Mouse (Mus musculus) neural tube, embryonic 12.5 days (tissue): ENCODE measurements around the gene Erbb2. TPM values are rescaled to one million over a fixed set of nuclear protein-coding genes. Genes with fewer than 3 reads are reported as not detected.
A peak's percentile ranks its signal among the peaks of the same experiment; 100 is the strongest.

ENCODE experiments used
- ATAC-seq: fragments of 200-750 bp; cut with Nextera tagmentation; 2 replicates; pipeline ENCODE4 v1.8.0; 2017; ENCODE audit warnings: low read depth, mild to moderate bottlenecking, moderate TSS enrichment, moderate library complexity; ENCODE audit not compliant: low FRiP score
- H3K27ac ChIP-seq: fragments of 300-500 bp; sonication (generic); 2 replicates; pipeline ENCODE4 v1.5.1; 2016
- H3K27me3 ChIP-seq: fragments of 300-500 bp; sonication (generic); replicated peaks from 2 replicates; pipeline ENCODE4 v1.6.1; 2016; ENCODE audit warnings: mild to moderate bottlenecking
- H3K36me3 ChIP-seq: fragments of 300-500 bp; sonication (generic); 2 replicates; pipeline ENCODE4 v1.6.1; 2016; ENCODE audit warnings: mild to moderate bottlenecking
- H3K4me1 ChIP-seq: fragments of 300-500 bp; sonication (generic); 2 replicates; pipeline ENCODE4 v1.6.1; 2016
- H3K4me2 ChIP-seq: fragments of 300-500 bp; sonication (generic); replicated peaks from 2 replicates; pipeline ENCODE4 v1.6.1; 2016; ENCODE audit warnings: mild to moderate bottlenecking
- H3K4me3 ChIP-seq: fragments of 300-500 bp; sonication (generic); 2 replicates; pipeline ENCODE4 v1.5.1; 2016
- H3K9ac ChIP-seq: fragments of 300-500 bp; sonication (generic); 2 replicates; pipeline ENCODE4 v1.6.1; 2016; ENCODE audit warnings: mild to moderate bottlenecking
- H3K9me3 ChIP-seq: fragments of 300-500 bp; sonication (generic); 2 replicates; pipeline ENCODE4 v1.6.1; 2016; ENCODE audit warnings: mild to moderate bottlenecking
- WGBS: fragments of 180-500 bp; shearing (Covaris S2); methylation state at CpG from one replicate; pipeline ENCODE4 v1.1.7; 2016; 5-methylcytosine and 5-hydroxymethylcytosine counted together
- polyA plus RNA-seq: library from polyadenylated mRNA; unstranded; fragments of >200 nt; fragmentation: Nextera tagmentation; extraction: Ambion mirVana; gene quantifications from 2 replicates; pipeline ENCODE4 v1.2.1, GENCODE M21; 2016

The Erbb2 gene
- polyA plus RNA-seq, 1 experiment from 2014 or later = 17.5 TPM

- no peak for ATAC-seq
- Histone ChIP-seq H3K36me3 (no peaks in the 10 kb centered on the region), H3K27me3 (peaks cover 35% of the 10 kb centered on the region), H3K27ac (no peak overlapping the region), H3K4me1 (peaks cover 3% of the 10 kb centered on the region; the same call in 1 of the 2 replicates), H3K9ac (no peak overlapping the region), H3K9me3 (no peaks in the 10 kb centered on the region), H3K4me3 (no peak overlapping the region), H3K4me2 (no peak overlapping the region)
- 90% methylated on average over 20 of the region's 20 CpGs for WGBS
Measured at GRCm38 (mm10) chr11:98449921-98450771, 37.9 kb downstream of the Erbb2 start.

DNA sequence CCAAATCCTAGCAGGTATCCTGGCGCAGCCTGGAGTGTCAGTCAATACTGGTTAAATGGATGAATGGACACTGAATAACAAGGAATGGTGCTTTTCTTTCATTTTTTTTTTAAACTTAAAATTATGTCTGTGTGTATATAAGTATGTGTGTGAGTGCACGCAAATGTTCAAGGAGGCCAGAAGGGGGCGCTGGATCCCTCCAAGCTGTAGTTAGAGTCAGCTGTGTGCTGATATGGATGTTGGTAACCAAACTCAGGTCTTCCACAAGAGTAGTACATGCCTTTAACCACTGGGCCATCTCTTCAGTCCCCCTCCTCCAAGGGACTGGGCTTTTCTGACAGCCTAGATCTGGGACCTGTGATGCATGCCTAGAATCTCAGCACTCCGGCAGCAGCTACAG, 43.2 kb downstream of the Erbb2 start:
- Histone ChIP-seq H3K4me3 (no peak overlapping the region), H3K4me2 (no peak overlapping the region), H3K27ac (no peak overlapping the region), H3K27me3 (peaks cover 28% of the 10 kb centered on the region), H3K4me1 (peaks cover 7% of the 10 kb centered on the region), H3K9me3 (no peaks in the 10 kb centered on the region), H3K36me3 (no peaks in the 10 kb centered on the region), H3K9ac (no peak overlapping the region)
- 87% methylated on average over 4 of the region's 4 CpGs for WGBS
- no peak for ATAC-seq

DNA sequence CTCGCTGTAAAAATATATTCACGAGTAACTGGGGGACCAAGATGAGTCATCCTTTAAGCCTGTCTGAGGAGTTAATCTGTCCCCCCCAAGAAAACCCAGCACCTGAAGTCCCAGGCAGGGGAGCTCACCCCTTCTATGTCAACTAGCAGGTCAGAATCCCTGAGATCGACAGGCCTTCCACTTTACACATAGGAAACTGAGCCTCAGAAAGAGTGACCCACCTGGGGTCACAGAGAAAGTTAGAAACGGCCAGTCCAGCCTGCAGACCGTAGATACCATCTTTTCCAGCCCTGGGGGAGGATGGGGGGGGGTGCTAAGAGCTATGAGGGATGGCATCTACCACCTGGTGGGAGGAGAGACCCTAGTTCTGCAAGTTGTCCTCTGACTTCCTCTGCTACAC, 44.3 kb downstream of the Erbb2 start:
- no peak overlapping the region for H3K4me2 ChIP-seq
- H3K4me3 ChIP-seq = no peak overlapping the region
- H3K27me3 ChIP-seq = peaks cover 37% of the 10 kb centered on the region
- H3K27ac ChIP-seq = no peak overlapping the region
- H3K9me3 ChIP-seq = no peaks in the 10 kb centered on the region
- WGBS = 73% methylated on average over 5 of the region's 5 CpGs
- no peak for ATAC-seq
- H3K4me1 ChIP-seq = peaks cover 7% of the 10 kb centered on the region
- H3K9ac ChIP-seq = no peak overlapping the region
- H3K36me3 ChIP-seq = no peaks in the 10 kb centered on the region

DNA sequence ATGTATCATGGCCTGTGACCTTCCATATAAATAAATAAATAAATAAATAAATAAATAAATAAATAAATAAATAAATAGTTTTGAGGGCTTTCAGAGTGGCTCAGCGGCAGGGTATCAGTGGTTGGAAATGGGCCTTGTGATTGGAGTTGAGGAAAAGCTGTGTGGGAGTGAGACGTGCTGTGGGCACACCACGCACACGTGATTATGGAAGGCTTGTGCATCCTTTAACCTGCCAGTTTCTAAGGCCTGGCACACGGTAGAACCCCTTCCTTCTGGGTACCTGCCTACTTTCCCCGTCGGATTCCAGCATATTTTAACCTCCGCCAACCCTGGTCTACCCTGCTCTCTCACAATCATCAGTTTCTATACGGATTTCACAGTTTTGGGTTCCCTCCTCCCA, 44.7 kb downstream of the Erbb2 start:
- H3K27ac ChIP-seq = no peak overlapping the region

GRCm38 (mm10) chr11:98457367-98458120, 45.3 kb downstream of the Erbb2 start:
- Histone ChIP-seq H3K9ac (peak overlapping the region; percentile 54), H3K4me2 (peak overlapping the region; percentile 81), H3K9me3 (no peaks in the 10 kb centered on the region), H3K27ac (no peak overlapping the region), H3K27me3 (peaks cover 39% of the 10 kb centered on the region), H3K4me3 (peak overlapping the region; percentile 50), H3K4me1 (peaks cover 7% of the 10 kb centered on the region), H3K36me3 (no peaks in the 10 kb centered on the region)
- WGBS = under 1% methylated on average over 50 of the region's 64 CpGs
- peak; percentile 83 for ATAC-seq

More for the DNA sequence above, 44.7 kb downstream of the Erbb2 start:
- Histone ChIP-seq H3K36me3 (no peaks in the 10 kb centered on the region), H3K27me3 (peaks cover 39% of the 10 kb centered on the region), H3K4me1 (peaks cover 7% of the 10 kb centered on the region), H3K9ac (peak overlapping the region; percentile 54; the same call in 1 of the 2 replicates), H3K9me3 (no peaks in the 10 kb centered on the region), H3K4me3 (peak overlapping the region; percentile 50), H3K4me2 (peak overlapping the region; percentile 81)
- WGBS = 30% methylated on average over 9 of the region's 9 CpGs
- peak; percentile 25; the same call in 1 of the 2 replicates for ATAC-seq

GRCm38 (mm10) chr11:98458121-98458990, 46.1 kb downstream of the Erbb2 start:
- peak overlapping the region; percentile 50 for H3K4me3 ChIP-seq
- H3K9me3 ChIP-seq = no peaks in the 10 kb centered on the region
- peak overlapping the region; percentile 54 for H3K9ac ChIP-seq
- H3K27me3 ChIP-seq = peaks cover 39% of the 10 kb centered on the region
- peak; percentile 42; the same call in 1 of the 2 replicates for ATAC-seq
- no peak overlapping the region for H3K27ac ChIP-seq
- WGBS = 4% methylated on average over 29 of the region's 30 CpGs
- H3K36me3 ChIP-seq = no peaks in the 10 kb centered on the region
- H3K4me1 ChIP-seq = peaks cover 7% of the 10 kb centered on the region
- peak overlapping the region; percentile 81 for H3K4me2 ChIP-seq

DNA sequence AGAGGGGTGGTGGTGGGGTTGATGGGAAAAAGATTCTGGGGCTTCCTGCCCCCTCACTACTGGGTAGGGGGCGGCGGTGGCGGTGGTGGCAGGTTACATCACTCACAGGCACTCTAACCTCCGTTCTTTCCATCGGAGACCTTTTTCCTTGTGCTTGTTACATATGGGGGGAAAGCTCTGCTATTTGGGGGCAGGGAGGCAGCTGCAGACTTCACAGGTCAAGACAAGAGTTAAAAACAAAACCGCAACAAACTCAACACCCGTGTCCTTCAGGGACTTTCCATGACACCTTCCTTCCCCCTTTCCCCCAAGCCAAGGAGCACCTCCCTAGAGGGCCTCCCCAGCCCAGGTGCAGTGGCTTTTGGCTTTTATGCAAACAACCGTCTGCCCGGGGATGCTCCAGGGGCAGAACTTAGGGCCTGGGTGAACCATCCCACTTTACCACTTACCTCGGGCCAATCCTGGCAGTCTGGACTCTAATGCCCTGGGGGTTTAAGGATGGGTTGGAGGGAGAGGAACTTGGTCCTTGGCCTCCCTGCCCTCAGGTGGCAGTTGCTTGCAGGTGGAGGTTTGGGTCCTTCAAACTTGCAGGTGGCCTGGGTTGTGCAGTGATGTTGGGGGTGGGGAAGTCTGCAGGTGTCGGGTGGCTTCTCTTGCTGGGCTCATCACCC, 46.9 kb downstream of the Erbb2 start:
- Histone ChIP-seq H3K36me3 (no peaks in the 10 kb centered on the region), H3K27ac (no peak overlapping the region), H3K9ac (no peak overlapping the region), H3K4me1 (peaks cover 7% of the 10 kb centered on the region), H3K4me3 (no peak overlapping the region), H3K27me3 (peaks cover 39% of the 10 kb centered on the region), H3K9me3 (no peaks in the 10 kb centered on the region), H3K4me2 (no peak overlapping the region)
- 20% methylated on average over 11 of the region's 11 CpGs for WGBS
- ATAC-seq = no peak

DNA sequence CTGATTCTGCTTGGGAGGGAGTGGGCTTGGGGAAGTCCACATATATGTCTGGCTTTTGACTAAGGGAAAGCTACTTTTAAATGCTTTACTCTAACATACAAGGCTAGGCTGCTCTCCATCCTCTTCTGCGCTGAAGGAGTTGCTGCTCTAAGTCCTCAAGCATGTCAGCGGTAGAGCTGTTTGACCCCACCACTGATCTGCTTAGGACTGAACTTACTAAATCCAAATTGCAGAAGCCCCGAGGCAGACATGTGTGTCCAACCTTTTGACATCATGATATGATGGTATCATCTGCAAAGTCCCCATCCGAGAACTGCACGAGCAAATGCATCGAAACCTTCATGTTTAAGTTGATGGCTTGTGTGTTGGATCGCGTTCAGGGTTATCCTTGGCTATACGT, 47.6 kb downstream of the Erbb2 start:
- H3K4me3 ChIP-seq = no peak overlapping the region
- H3K27me3 ChIP-seq = peaks cover 39% of the 10 kb centered on the region
- H3K4me1 ChIP-seq = peaks cover 7% of the 10 kb centered on the region

DNA sequence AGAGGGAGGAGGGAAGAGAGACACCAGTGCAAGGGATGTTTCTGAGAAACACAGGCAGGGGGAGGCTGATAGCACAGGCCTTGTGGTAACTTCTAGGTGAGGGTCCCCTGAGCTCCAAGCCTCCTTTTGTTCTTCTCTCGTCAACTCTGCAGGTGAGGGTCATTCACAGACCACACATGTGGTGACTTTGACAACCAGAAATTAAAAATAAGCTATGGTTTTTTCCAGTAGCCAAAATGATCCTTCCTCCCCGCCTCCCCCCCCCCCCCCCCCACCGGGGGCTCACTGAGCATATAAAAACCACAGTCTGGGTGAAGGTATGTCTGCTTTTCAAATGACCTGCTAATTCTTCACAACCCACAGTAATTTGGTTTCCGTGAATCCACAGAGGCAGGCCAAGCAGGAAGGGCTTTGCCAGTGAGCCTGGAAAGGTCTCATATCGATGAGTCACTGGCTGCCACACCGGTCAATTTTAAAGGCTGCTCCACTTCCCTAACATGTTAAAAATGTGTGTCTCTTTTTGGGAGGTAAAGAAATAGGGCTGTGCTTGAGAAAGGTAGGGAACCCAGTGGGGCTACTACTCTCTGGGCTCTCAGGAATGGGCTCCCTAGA, 48.9 kb downstream of the Erbb2 start:
- ATAC-seq = no peak
- Histone ChIP-seq H3K27me3 (peaks cover 39% of the 10 kb centered on the region), H3K4me2 (no peak overlapping the region), H3K4me3 (no peak overlapping the region), H3K27ac (no peak overlapping the region), H3K4me1 (peaks cover 7% of the 10 kb centered on the region), H3K36me3 (no peaks in the 10 kb centered on the region), H3K9me3 (no peaks in the 10 kb centered on the region), H3K9ac (no peak overlapping the region)
- WGBS = 51% methylated on average over 6 of the region's 6 CpGs

More for the DNA sequence above, 47.6 kb downstream of the Erbb2 start:
- no peaks in the 10 kb centered on the region for H3K36me3 ChIP-seq
- no peak overlapping the region for H3K27ac ChIP-seq
- no peak for ATAC-seq
- H3K9ac ChIP-seq = no peak overlapping the region
- no peak overlapping the region for H3K4me2 ChIP-seq
- WGBS = 84% methylated on average over 9 of the region's 9 CpGs
- no peaks in the 10 kb centered on the region for H3K9me3 ChIP-seq

DNA sequence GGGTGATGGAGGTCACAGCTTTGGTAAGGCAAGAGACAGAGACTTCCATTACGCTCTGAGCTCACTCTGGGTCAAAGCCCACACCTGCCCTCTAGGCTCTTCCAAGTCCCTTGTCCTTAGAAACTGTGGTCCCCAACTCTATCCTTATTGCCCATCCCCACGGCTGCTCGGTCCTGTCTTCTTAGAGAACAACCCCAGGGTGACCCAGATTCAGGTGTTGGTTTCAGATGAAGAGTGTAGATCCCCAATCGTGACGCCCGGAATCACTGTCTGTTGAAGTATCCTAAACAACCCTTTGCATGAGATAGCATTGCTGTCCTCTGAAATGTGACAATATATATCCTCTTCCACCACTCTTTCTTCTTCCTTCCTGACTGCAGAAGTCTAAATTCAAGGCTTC, 50.0 kb downstream of the Erbb2 start:
- H3K27ac ChIP-seq = no peak overlapping the region
- H3K27me3 ChIP-seq = peaks cover 39% of the 10 kb centered on the region
- H3K4me3 ChIP-seq = no peak overlapping the region
- no peaks in the 10 kb centered on the region for H3K9me3 ChIP-seq
- no peak overlapping the region for H3K9ac ChIP-seq
- H3K4me2 ChIP-seq = no peak overlapping the region
- H3K36me3 ChIP-seq = no peaks in the 10 kb centered on the region
- peaks cover 4% of the 10 kb centered on the region for H3K4me1 ChIP-seq
- WGBS = 93% methylated on average over 6 of the region's 6 CpGs
- ATAC-seq = no peak

DNA sequence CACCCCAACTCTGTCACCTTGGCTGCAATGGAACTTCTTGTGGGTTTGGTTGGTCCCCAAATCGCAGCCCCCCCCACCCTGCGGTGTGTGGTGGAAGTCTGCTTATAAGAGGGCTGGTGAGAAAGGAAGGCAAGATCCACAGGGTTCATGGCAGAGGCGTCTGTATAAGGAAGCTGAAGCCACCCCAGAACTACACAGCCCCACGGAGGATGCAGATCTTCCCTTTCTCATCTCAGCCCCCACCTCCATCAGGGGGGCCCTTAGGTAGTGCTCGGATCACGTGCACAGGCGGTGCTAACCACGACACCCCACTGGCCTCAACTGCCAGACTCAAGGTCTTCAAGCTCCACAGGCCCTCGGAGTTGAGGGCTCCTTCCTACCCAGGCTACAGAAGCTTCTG, 51.6 kb downstream of the Erbb2 start:
- ATAC-seq = no peak
- no peaks in the 10 kb centered on the region for H3K4me1 ChIP-seq
- no peak overlapping the region for H3K9ac ChIP-seq
- no peak overlapping the region for H3K4me3 ChIP-seq
- no peaks in the 10 kb centered on the region for H3K9me3 ChIP-seq
- no peak overlapping the region for H3K27ac ChIP-seq
- peaks cover 27% of the 10 kb centered on the region for H3K27me3 ChIP-seq
- 87% methylated on average over 9 of the region's 9 CpGs for WGBS
- no peaks in the 10 kb centered on the region for H3K36me3 ChIP-seq
- H3K4me2 ChIP-seq = no peak overlapping the region
